Mouse (Mus musculus) inflammation-experienced regulatory T-cells (primary cell): Measurements from ENCODE around the gene Hist1h3f. TPM values are rescaled to one million over a fixed set of nuclear protein-coding genes. Genes with fewer than 3 reads are reported as not detected.

ENCODE experiments used
- polyA plus RNA-seq, 2 experiments: library from polyadenylated mRNA; unstranded; fragments of 100-300 nt; shearing (Covaris generic); gene quantifications; one replicate each; pipeline ENCODE4 v1.2.1; 2017

The Hist1h3f gene
- polyA plus RNA-seq, 2 experiments from 2014 or later, result 1.3 to 3.2 TPM

Other genes starting within 250 kb of the Hist1h3f start
- 10 to 100 TPM; 17.0 to 20.0 TPM for gene Zfp322a, start 174.8 kb upstream of the Hist1h3f start, polyA plus RNA-seq
- 10 to 100 TPM in 1 of 2 experiments, 1 to 10 TPM in 1; 9.8 to 10.9 TPM for gene Abt1, start 120.2 kb upstream of the Hist1h3f start, polyA plus RNA-seq
- gene Btn1a1, start 78.2 kb upstream of the Hist1h3f start, polyA plus RNA-seq, result 1 to 10 TPM in 1 of 2 experiments, under 1 TPM in 1; 0.16 to 2.6 TPM
- gene Btn2a2, start 55.2 kb upstream of the Hist1h3f start, polyA plus RNA-seq, result under 1 TPM in 1 of 2 experiments, not detected in 1; 0.17 TPM
- 10 to 100 TPM in 1 of 2 experiments, 1 to 10 TPM in 1; 7.1 to 14.6 TPM for gene Hist1h4h, start 13.0 kb upstream of the Hist1h3f start, polyA plus RNA-seq
- not detected for gene Hist1h2af, start 10.1 kb upstream of the Hist1h3f start, polyA plus RNA-seq
- gene Hist1h3g, start 8.6 kb upstream of the Hist1h3f start, polyA plus RNA-seq, result not detected
- 1 to 10 TPM in 1 of 2 experiments, under 1 TPM in 1; 0.52 to 5.2 TPM for gene Hist1h2bh, start 660 bp upstream of the Hist1h3f start, polyA plus RNA-seq
- 1 to 10 TPM in 1 of 2 experiments, not detected in 1; 1.4 TPM for gene Hist1h4f, start 7.6 kb downstream of the Hist1h3f start, polyA plus RNA-seq
- gene Hist1h1d, start 9.2 kb downstream of the Hist1h3f start, polyA plus RNA-seq, result 1 to 10 TPM in 1 of 2 experiments, under 1 TPM in 1; 0.99 to 2.4 TPM
- gene Hist1h3e, start 18.3 kb downstream of the Hist1h3f start, polyA plus RNA-seq, result 1 to 10 TPM; 3.2 to 8.8 TPM
- 1 to 10 TPM; 4.5 to 6.5 TPM for gene Hist1h2ae, start 27.2 kb downstream of the Hist1h3f start, polyA plus RNA-seq
- 10 to 100 TPM in 1 of 2 experiments, 1 to 10 TPM in 1; 7.3 to 11.3 TPM for gene Hist1h2bg, start 27.3 kb downstream of the Hist1h3f start, polyA plus RNA-seq
- 1 to 10 TPM in 1 of 2 experiments, not detected in 1; 1.5 TPM for gene Hist1h2bf, start 30.1 kb downstream of the Hist1h3f start, polyA plus RNA-seq
- under 1 TPM in 1 of 2 experiments, not detected in 1; 0.35 TPM for gene Hist1h2ad, start 30.3 kb downstream of the Hist1h3f start, polyA plus RNA-seq
- gene Hist1h3d, start 31.7 kb downstream of the Hist1h3f start, polyA plus RNA-seq, result under 1 TPM in 1 of 2 experiments, not detected in 1; 0.23 TPM
- 10 to 100 TPM; 12.4 to 29.7 TPM for gene Hist1h4d, start 37.5 kb downstream of the Hist1h3f start, polyA plus RNA-seq
- 1 to 10 TPM; 2.7 to 2.9 TPM for gene Hist1h2be, start 77.1 kb downstream of the Hist1h3f start, polyA plus RNA-seq
- gene Hist1h1e, start 78.5 kb downstream of the Hist1h3f start, polyA plus RNA-seq, result 10 to 100 TPM; 13.4 to 19.2 TPM
- gene Hist1h2ac, start 139.9 kb downstream of the Hist1h3f start, polyA plus RNA-seq, result 1 to 10 TPM; 2.2 to 4.6 TPM
- 1 to 10 TPM; 6.3 to 8.3 TPM for gene Hist1h2bc, start 140.1 kb downstream of the Hist1h3f start, polyA plus RNA-seq
- gene Hist1h1t, start 151.8 kb downstream of the Hist1h3f start, polyA plus RNA-seq, result under 1 TPM in 1 of 2 experiments, not detected in 1; 0.53 TPM
- gene Hist1h4c, start 154.4 kb downstream of the Hist1h3f start, polyA plus RNA-seq, result 10 to 100 TPM in 1 of 2 experiments, 1 to 10 TPM in 1; 4.3 to 11.5 TPM
- under 1 TPM; 0.75 to 0.92 TPM for gene Hfe, start 166.8 kb downstream of the Hist1h3f start, polyA plus RNA-seq
- gene Hist1h1c, start 194.8 kb downstream of the Hist1h3f start, polyA plus RNA-seq, result 10 to 100 TPM; 25.5 to 40.4 TPM
- gene Hist1h3c, start 201.6 kb downstream of the Hist1h3f start, polyA plus RNA-seq, result not detected
- under 1 TPM in 1 of 2 experiments, not detected in 1; 0.80 TPM for gene Hist1h2bb, start 202.7 kb downstream of the Hist1h3f start, polyA plus RNA-seq
- 1 to 10 TPM in 1 of 2 experiments, under 1 TPM in 1; 0.42 to 2.0 TPM for gene Hist1h2ab, start 207.1 kb downstream of the Hist1h3f start, polyA plus RNA-seq
- gene Hist1h3b, start 208.2 kb downstream of the Hist1h3f start, polyA plus RNA-seq, result not detected
- 1 to 10 TPM; 6.9 to 9.9 TPM for gene Hist1h4b, start 213.0 kb downstream of the Hist1h3f start, polyA plus RNA-seq
- not detected for gene Hist1h4a, start 217.2 kb downstream of the Hist1h3f start, polyA plus RNA-seq
- 10 to 100 TPM in 1 of 2 experiments, 1 to 10 TPM in 1; 5.0 to 15.8 TPM for gene Hist1h3a, start 218.3 kb downstream of the Hist1h3f start, polyA plus RNA-seq
- 1 to 10 TPM; 1.0 to 1.6 TPM for gene Hist1h1a, start 219.6 kb downstream of the Hist1h3f start, polyA plus RNA-seq
- under 1 TPM; 0.07 to 0.47 TPM for gene Trim38, start 225.9 kb downstream of the Hist1h3f start, polyA plus RNA-seq